Mouse (Mus musculus): ENCODE measurements around the gene Clstn1. TPM values are rescaled to one million over a fixed set of nuclear protein-coding genes. Genes with fewer than 3 reads are reported as not detected.
"Not testable (repeated sequence)": the region's sequence is repeated elsewhere in the genome, so short reads cannot be mapped to it uniquely, and the experiment has no call there.

The Clstn1 gene
- polyA plus RNA-seq, 3 experiments from 2014 or later: 5.4 to 7.5 (median 6.3) TPM

DNA sequence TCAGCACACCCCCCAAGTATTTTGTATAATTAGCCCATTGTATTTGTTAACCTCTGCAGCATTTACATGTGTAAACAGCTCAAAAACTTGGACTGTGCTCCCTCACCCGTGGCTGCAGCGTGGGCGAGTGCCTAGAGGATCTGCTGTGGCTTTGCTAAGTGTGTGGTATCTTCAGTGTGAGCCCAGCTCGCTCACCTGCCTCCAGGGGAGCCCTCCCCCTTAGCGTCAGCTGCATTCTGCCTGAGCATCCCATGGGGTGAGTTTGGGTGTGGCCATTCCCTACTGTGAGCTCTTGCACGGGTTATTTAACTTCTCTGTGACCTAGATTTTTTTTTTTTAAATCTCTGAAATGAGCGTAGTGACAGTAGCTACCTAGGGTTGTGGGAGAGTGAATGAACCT, 16.0 kb downstream of the Clstn1 start:
- ATAC-seq: no peak

DNA sequence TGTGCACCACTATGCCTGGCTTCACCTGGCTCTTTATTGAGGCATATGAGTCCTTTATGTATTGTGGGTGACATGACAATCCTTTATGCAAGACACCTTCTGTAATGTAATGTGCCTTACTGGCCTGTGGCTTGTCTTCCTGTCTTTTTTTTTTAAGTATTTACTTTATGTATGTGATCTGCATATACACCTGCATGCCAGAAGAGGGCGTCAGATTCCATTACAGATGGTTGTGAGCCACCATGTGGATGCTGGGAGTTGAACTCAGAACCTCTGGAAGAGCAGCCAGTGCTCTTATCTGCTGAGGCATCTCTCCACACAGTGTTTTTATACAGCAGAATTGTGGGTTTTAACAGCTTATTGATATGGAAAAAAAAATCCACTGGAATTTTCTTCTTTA, 17.6 kb downstream of the Clstn1 start:
- no peak for ATAC-seq

DNA sequence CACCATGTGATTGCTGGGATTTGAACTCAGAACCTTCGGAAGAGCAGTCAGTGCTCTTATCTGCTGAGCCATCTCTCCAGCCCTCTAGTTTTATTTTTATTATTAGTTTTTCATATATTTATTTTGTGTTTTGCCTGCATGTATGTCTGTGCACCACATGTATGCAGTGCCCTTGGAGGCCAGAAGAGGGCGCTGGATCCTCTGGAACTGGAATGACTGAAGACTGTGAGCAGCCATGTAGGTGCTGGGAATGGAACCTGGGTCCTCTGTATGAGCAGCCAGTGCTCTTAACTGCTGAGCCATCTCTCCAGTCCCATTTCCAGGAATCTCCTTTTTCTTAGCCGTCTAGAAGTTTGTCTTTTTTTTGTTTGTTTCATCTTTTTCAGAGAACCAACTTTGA, 18.2 kb downstream of the Clstn1 start:
- no peak for ATAC-seq

DNA sequence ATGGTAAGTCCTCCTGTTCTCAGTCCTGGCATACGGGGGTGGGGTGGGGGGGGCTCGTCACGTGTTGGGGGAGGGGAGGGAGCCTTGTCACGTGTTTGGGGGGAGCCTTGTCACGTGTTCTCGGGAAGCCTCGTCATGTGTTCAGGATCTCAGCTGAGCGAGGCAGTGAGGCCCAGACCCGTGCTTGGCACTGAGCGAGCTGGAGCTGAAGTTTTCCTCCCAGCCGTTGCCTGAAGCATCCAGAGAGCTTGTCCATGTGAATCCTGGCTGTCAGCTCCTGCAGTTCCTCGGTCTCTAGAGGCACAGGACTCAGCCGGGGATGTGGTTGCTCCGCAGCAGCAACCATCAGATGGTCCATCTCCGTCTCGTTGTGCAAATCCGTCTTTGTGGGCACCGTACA, 19.8 kb downstream of the Clstn1 start:
- no peak for ATAC-seq

GRCm38 (mm10) chr4:149606766-149607358, 20.6 kb downstream of the Clstn1 start:
- ATAC-seq: no peak

GRCm38 (mm10) chr4:149607591-149608308, 21.5 kb downstream of the Clstn1 start:
- ATAC-seq: no peak

DNA sequence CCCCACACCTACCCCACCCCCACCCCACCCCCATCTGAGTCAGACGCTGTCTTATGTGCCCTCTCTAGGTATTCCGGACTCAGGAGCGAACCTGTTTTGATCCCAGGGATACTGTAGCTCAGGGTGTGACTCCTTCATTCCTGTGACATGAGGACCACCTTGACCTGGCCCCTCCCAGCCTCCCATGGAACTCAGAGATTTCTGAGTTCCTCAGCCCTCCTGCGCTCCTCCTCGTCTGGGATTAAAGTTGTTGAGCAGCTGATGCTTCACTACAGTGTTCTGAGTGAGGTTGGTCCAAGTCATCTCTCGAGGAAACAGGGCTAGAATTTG, 22.0 kb downstream of the Clstn1 start:
- no peak for ATAC-seq

DNA sequence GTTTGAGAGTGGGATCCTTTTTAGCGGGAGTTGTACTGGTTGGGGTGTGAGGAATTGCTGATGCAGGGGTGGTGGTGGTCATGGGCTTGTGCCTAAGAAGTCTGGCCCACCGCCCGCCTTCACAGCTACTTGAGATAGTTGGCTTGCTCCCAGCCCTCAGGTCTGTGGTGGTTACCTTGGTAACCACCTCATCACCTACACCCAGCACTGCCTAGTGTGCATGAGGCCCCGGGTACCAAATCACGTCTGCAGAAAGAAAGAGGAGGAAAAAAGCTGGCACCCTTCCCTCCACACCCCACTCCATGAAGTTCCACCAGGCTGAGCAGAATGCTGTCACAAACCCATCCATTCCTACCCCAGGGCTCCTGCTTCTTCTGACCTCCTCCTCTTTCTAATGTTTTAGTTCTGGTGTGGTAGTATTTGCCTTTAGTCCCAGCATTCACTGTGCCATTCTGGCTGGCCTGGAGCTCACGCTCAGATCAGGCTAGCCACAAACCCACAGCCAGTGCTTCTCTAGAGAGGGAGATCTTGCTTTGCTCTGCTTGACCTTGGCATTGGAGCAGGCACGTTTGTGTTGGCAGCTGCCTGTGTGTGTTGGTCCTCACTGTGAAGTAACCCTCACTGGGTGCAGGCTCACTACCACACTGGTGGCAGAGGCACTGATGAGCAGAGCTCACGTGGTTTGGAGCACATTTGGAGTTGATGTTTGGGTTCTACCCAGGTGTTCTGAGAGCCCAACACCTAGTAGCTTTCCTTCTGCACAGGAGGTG, 23.2 kb downstream of the Clstn1 start:
- no peak for ATAC-seq

DNA sequence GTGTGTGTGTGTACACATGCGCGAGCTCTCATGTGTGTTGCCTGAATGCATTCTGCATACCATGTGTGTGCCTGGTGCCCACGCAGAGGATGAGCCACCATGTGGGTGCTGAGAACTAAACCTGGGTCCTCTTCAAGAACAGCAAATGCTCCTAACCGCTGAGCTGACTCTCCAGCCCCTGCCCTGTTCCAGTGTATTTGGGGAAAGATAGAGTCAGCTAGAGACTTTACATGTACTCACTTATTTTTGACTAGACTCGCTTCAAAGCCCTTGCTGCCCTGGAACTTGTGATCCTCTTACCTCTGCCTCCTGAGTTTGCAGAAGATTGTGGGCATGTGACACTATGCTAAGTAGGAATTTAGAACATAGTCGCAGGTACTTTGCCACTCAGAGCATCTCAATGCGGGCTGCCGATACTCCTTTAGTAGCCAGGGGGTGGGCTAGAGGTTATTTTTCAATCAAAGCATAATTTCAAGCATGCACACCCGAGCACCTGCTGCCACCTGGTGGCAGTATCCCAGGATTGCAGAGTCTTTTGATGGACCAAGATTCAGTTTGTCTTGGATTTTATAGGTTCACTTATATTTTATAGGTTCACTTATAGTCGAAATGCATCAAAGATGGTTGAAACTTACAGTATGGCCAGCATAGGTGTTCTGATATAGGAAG, 25.2 kb downstream of the Clstn1 start:
- no peak for ATAC-seq

DNA sequence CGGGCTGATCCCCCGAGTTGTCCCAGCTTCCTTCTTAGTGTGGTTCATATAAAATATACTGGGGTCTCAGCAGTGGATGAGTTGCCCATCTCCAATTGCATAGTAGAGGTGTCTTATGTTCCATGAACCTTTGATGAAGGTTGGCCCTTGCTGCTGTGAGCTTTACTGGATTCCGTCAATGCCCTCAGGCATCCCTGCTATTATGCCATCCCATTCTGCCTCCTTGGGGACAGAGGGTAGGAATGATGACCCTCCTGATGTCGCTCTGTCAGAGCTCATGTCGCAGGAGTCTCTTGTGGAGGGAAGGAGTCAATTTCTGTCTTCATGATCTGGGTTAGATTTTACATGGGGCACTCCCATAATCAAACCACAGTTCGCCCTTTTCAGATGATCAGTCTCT, 27.2 kb downstream of the Clstn1 start:
- not testable (repeated sequence) for ATAC-seq

GRCm38 (mm10) chr4:149614869-149615268, 28.6 kb downstream of the Clstn1 start:
- no peak for ATAC-seq

GRCm38 (mm10) chr4:149616999-149617398, 30.7 kb downstream of the Clstn1 start:
- ATAC-seq: not testable (repeated sequence)

DNA sequence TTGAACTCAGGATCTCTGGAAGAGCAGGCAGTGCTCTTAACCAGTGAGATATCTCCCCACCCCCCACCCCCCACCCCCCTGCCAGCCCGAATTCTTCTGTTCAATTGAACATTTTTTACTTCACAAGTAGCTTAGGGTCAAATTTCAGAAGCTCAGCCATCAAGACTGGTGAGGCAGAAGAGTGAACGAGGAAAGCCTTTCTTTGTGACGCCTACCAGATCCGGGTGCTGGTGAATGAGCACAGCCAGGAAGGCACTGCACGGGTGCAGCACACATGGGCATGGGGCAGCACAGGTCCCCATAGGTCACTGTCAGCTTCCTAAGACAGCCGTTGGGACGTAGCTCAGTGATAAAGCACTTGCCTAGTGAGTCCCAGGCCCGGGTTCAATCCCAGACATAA, 33.7 kb downstream of the Clstn1 start:
- ATAC-seq: no peak

- no peak for ATAC-seq
These were observed 35.0 kb downstream of the Clstn1 start for GRCm38 (mm10) chr4:149621286-149621685.

DNA sequence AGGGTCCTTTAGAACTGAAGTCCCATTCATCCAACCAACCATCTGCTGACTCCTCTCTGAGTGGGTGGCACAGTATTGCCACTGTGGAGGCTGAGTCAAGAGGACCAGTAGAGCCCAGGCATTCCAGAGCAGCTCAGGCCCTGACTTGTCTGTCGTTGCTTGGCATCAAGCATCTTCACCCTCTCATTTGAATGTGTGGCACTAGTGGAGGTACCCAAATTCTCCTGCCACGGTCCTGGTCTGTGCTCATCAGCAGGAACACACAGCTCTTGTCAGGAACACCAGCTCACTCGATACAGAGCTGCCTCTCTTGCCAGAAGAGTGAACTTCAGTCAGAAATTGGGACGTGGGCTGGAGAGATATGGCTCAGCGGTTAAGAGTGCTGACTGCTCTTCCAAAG, 37.4 kb downstream of the Clstn1 start:
- no peak for ATAC-seq

GRCm38 (mm10) chr4:149626809-149627208, 40.5 kb downstream of the Clstn1 start:
- ATAC-seq: no peak

DNA sequence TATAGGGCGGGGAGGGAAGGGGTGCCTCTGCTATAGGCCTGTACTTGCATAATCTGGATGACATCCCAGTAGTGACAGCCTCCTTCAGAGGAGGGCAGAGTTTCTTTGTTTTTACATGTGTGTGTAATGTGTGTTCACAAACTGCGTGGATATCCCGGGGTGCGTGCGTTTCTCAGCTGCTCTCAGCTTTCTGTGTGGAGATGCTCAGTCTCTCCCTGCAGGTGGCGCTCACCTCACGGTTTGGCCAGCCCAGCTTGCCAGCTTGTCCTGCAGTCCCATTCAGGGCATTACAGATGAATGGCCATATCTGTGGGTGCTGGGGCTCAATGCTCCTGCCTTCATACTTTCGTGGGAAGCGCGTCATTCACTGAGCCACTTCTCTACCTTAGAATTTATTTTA, 42.1 kb downstream of the Clstn1 start:
- peak; percentile 64 for ATAC-seq

GRCm38 (mm10) chr4:149628810-149629209, 42.5 kb downstream of the Clstn1 start:
- no peak for ATAC-seq

GRCm38 (mm10) chr4:149632670-149633307, 46.5 kb downstream of the Clstn1 start:
- no peak for ATAC-seq

DNA sequence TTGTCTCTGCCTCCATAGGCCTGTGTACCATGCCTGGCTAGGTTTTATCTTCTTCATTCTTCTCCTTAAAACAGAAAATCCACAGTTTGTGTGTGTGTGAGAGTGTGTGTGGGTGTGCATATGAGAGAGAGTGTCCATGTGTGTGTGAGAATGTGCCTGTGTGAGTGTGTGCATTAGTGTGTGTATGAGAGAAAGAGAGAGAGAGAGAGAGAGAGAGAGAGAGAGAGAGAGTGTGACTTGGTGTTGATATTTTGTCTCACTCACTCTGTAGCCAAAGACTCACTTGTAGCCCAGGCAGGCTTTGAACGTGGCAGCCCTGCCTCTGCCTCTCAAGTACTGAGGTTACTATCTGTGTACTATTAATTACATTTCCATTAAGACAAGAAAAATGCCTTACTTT, 47.9 kb downstream of the Clstn1 start:
- no peak for ATAC-seq

- ATAC-seq: no peak
These were observed 48.7 kb downstream of the Clstn1 start for GRCm38 (mm10) chr4:149634966-149635365.

DNA sequence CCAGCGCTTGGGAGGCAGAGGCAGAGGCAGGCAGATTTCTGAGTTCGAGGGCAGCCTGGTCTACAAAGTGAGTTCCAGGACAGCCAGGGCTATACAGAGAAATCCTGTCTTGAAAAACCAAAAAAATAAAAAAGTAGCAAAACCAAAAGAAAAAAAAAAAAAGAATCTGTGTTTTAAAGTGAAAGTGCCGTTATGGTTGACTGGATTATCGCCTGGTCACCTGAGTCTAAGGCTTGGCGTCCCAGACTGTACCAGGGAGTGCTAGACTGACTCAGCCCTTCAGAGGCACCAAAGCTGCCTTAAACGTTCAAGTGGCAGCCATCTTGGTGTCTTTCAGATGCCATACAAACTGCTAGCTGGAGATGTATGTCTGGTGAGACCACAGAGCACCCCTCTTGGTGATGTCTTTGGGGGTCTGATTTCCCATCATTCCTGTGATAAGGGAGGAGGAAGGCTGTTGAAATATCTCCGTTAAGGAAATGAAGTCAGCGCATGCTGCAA, 49.7 kb downstream of the Clstn1 start:
- no peak for ATAC-seq

- no peak for ATAC-seq
These were observed 51.7 kb downstream of the Clstn1 start for GRCm38 (mm10) chr4:149637942-149638341.

All from inflammation-experienced regulatory T-cells, adult 6 months (primary cell).